Mouse (Mus musculus): Measurements from ENCODE around the gene Pax5.

GRCm38 (mm10) chr4:44542101-44542500, 168.2 kb downstream of the Pax5 start:
- TF ChIP-seq CTCF (IDR thresholded peaks at IDR 0.05) (no peak), POLR2A (IDR thresholded peaks at IDR 0.05; ENCODE audit: insufficient read depth, low read depth, low read length) (no peak)

All from heart, adult 2 months (tissue).